Mouse (Mus musculus): ENCODE measurements around the gene Greb1.

The Greb1 gene

DNA sequence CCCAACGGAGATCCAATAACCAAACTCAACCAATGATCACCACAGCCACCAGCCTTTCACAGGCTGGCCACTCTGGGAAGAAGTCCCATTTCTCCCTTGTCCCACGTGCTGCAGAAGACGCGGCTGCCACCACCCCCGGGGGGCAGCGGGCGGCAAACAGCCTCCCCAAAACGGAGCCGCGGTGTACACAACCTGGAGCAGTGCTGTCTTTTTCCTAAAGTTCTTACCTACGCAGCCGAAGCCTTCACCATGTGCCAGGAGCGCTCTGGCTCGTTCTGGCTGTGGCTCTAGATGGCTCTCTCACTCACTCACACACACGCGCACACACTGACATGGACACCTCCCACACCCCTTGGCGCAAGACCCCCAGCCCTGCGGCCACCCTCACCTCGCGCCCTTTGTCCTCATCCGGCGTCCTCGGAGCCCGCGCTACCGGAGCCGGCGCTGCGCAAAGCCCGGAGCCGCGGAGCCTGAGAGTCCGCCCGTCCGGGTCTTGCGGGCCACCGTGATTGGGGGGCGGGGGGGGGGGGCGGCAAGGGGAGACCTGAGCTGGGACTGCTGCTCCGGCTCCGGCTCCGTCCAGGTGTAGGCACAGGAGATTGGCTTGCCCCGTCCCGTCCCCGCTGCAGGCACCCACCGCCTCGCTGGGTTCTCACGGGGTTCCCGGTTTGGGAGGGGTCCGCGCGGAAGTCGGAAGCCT lies at the start of gene Greb1:
TSS of gene Greb1 (minus strand) at position 628 of the 700 bp plus-strand sequence.
- no peak for DNase-seq

DNA sequence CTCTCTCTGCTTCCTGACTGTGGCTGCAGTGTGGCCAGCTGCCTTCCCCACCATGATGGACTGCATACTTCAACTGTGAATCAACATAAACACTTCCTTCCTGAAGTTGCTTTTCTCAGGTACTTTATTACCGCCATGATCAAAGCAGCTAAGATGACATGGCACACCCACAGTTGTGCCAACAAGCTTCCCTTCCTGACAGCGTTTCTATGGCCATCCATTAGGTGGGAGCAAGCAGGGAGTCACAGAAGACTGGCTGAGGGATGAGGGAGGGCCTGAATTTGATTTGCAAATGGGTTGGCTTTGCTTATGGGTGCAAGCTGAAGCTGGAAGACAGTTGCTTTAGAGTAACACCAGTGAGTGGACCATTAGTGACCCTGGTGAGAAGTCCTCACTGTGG lies 49.1 kb upstream of the Greb1 start:
- DNase-seq = no peak

DNA sequence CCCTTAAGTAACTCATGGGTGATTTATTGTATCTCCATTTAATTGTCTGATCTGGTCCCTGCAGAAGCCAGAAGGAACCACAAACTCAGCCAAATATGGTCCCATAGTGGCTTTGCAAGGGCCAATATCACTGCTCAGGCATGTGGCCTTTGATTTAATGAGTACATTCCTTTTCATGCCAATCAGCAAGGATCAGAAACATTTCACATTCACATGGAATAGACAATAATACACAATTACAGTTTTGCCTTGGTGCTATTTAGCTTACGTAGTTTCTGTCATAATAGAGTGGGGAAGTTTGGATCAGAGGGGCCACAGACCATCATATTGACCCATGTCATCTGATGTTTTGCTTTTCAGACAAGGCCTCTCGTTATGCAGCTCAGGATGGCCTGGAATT lies 47.8 kb upstream of the Greb1 start:
- DNase-seq = no peak

DNA sequence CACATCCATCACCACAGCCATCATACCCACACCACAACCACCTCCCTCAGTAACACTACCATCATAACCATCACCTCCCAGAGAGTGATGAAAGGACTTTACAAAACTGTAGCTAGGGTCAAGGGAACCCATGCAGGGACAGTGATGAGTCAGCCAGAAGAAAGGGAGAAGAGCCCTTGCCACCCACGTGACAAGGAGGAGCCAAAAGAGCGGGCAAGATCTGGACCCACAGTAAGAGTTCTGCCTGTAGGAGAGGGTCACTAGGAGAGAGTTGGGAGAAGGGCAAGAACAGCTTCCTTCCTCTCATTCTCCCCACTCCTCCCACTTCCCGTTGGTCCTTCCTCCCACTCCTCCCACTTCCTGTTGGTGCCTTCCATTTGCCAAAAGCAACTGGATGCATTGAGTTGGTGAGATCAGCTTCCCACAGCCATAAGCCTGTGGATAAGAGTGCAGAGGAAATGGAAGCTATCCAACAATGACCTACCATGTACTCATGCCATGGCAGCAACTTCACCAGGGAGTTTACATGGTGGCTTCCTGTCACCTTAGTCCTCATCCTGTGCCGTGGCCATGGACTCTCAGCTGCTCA lies 46.6 kb upstream of the Greb1 start:
- DNase-seq = no peak

DNA sequence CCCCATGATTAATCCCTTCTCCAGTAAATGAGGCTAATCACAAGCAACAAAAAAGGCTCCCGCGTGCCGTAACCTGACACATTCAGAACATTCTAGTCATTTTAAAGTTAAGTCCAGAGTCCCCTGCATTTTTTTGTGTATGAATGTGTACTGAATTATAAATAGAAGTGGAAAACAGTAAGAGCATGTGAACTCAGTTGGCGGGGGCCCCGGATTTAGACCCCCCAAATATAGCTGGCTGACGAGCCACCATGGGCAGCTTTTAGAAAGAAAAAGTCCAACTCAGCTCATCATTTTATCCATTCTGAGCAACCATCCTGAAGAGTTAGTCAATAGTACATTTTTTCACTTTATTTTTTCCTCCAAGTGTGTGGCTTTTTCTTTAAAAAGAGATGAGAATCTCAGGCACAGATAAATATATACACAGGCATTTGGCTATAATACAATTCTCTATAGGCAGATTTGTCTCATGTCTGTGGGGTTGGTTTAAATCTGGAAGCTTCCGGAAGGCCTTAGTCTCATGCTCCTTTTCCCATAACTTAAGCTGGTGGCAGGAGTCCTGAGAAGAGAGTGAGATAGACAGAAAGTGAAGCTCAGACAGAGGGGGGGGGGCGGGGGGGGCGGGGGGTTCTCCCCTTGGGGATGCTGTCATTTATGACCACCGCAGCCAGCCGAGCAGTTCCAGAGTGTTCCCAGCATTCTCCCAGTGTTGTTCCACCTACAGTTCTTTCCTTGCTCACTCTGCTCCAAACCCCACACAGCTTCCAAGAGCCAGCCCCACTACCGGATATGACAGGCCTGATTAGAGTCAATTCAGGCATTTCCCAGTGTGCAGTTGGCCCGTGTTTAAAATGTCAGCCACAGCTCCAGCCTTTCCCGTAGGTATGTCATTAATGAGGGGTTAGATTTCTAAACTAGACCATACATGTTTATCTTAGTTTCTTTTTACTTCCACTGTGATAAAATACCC lies 44.2 kb upstream of the Greb1 start:
- DNase-seq = no peak

DNA sequence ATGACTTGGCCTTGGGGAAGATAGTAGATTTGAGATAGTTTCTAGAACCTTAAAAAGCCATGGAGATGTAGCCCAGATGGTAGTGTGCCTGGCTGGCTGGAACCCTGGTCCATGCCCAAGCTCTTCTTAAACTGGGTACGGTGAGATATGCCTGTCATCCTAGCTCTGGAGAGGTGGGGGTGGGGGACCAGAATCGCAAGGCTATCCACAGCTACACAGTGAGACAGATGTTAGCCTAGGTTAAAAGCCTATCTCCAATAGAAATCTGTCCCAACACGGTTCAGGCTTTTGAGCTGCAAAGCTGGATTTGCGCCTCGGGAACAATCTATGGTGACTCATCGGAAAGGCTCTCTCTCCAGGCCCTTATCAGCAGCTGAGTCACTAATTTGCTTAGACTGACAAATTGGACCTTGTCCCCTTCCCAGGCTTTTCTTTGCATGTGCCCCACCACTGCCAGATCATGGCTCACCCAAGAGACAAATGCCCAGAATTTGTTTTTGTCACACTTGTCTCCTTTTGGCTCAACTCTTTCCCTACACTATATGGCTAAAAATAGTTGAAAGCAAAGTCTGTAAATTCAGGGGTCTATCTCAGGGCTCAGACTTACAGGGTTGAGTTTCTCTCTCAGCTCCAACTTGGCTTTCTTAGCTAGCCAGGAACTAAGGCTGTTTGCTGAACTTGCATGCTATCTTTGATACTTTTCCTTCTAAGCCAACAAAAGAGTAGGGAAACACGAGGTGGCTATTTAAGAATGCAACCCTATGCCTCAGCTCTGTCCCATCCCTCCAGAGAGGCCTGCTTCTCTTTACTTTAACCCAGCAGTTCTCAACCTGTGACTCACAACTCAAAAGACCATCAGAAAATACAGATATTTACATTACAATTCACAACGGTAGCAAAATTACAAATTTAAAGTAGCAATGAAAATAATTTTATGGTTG lies 40.4 kb upstream of the Greb1 start:
- DNase-seq = no peak

DNA sequence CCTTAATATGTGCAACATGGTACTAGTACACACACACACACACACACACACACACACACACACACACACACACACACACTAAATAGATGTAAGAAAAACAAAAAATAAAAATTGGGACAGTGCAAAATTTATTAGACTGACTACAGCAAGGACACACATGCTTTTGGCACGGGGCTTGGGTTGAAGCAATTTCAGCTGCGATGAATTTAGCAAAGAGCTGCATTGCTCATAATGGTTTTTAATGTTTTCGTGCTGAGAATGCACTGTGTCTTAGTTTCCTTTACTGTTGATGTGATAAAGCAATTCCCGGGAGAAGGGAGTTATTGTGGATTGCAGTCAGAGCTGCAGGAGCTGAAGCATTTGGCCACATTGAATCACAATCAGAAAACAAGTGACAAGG lies 37.1 kb upstream of the Greb1 start:
- DNase-seq = no peak

DNA sequence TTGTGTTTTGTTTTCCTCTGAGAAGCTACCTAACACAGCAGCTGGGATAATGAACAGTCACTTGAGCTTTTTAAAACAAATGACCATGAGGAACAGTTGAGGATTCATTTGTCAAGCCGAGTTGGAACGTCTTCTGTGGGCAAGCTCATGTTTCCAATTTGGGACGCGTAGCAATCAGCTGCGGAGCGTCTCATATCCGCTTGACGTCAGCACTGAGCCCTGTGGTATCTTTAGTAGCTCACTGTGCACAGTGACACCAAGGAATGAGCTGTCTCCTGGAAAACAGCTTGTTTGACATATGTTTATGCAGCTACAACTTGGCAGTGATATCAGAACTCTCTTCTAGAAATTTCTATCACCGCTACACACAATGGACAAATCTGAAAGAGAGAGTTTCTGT lies 35.5 kb upstream of the Greb1 start:
- peak; percentile 92 for DNase-seq

DNA sequence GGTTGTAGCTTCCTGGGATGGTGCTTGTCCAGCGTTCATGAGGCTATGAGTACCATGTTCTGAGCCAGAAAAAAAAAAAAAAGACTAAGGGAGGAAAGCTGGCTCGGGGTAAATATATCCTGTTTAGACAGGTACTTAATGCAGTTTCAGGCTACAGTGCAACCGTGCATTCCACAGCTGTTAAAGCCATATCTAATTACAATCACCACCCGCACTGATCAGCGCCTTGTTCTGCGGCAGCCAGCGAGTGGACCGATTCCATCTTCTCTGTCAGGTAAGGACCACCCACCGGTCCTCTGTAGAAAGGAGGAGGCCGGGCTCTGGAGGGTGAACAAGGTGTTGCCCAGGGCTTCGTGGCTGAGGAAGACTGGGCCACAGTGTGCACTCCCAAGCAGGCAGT lies 34.0 kb upstream of the Greb1 start:
- DNase-seq = no peak

DNA sequence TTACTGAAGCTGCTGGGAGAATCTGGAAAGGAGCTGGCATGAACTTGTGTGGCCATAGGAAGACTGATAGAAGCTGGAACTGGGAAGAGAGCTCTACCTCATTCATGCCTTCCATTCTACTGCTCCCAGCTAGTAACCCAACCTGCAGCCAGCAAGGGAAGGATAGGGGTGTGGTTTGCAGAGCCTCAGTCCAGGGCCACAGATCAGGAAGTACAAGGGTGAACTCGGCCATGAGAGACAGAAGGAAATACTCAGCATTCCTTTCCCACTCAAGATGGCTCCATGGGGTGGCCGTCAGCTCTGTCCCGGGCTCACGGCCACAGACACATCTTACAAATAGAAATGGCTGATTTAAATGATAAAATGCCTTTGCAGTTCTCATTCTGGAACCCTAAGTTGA lies 30.4 kb upstream of the Greb1 start:
- DNase-seq = no peak

DNA sequence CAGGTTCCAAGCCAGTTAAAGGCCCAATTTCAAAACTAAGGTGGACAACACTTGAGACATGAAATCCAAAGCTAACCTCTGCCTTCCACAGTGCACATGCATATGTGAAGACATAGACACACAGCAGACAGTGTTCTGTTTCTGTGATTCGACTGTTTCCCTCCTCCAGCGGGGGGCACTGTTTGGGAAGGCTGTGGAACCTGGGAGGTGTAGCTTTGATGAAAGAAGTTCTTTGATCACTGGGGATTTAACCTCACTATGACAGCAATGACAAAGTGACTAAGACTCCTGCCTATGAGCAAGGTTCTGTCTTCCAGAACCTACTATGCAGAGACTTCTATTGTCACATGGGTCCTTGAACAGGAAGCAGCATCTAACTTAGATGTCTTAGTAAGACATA lies 29.1 kb upstream of the Greb1 start:
- DNase-seq = no peak

DNA sequence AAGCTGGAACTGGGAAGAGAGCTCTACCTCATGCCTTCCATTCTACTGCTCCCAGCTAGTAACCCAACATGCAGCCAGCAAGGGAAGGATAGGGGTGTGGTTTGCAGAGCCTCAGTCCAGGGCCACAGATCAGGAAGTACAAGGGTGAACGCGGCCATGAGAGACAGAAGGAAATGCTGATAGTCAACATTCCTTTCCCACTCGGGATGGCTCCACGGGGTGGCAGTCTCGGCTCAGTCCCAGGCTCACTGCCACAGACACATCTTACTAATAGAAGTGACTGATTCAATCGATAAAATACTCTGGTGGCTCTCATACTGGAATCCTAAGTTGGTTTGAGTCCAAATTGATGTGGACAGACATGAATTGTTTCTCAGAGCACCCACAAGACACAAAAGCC lies 27.8 kb upstream of the Greb1 start:
- DNase-seq = no peak

DNA sequence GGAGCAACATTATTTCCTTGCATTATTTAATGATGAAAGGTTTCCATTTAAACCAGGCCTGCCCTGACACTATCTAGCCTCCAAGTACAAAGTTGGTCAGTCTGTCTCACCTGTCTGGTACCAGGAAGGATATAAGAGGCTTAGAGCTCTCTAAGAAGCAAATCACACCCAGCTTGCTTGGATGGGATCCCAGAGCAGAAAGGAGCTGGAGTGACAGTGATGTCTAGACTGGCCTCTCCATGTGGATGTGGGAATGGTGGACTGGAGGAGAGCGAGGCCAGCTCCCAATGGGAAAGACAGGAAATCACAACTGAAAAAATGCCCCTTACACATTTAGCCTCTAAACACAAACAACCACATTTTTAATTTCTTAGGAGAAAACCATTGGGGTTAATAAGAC lies 23.0 kb upstream of the Greb1 start:
- DNase-seq = no peak

DNA sequence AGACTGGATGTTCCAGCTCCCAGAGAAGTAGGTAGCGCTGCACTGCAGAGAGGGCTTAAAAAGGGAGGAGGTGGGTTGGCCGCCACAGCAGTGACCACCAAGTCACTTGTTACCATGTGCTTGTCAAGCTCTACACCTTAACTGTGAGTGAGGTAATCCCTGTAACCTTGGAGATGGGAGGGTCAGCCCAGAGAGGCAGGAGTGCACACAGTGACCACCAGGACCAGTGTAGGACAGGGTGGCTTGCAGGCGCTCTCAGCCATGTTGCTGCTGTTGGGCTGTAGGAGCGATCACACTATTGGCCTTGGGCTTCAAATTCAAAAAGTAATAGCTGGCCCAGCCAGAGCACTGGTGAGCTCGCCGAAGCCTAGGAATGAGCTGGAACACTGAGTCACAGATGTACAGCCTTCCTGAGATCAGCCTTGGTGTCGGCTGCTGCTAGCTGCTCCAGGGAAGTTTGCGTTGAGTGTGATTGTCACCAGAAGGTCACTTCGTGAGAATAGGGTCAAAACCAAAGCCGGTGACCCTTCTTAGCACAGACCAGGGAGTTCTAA lies 21.6 kb upstream of the Greb1 start:
- DNase-seq = no peak

DNA sequence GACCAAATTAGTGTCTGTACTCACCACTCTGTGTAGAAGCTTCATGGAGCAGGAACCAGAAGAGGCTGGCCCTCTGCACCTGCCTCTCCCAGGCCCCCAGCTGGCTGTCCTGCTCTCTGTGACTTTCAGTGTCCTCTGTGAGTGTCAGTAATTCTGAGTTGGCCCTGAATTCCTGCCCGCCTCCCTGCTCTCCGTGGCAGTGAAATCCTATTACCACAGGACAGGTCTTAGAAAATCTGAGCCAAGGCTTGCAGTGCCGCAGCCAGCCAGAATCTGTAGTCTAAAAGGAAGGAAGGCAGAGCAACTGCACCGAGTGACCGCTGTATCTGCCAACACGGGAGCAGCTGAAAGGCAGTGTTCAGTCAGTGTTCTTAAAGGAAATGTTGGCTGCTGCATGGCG lies 20.1 kb upstream of the Greb1 start:
- no peak for DNase-seq

DNA sequence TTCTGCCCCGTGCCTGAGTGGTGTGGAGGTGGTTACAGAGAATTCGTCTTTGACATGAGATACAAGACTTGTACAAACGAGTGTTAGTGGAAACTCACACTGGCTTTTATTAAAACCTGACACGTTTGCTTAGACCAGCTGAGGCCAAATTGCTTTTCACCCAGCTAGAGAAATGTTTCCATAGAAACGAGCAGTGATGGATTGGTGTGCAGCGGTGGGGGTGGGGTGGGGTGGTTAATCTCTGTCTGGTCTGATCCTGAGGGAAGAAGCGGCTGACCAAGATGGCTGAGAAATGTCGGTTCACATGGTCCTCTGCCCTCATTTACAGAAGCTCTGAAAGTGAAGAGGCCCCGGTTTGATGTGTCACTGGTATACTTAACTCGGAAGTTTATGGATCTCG lies 17.8 kb upstream of the Greb1 start:
- no peak for DNase-seq

DNA sequence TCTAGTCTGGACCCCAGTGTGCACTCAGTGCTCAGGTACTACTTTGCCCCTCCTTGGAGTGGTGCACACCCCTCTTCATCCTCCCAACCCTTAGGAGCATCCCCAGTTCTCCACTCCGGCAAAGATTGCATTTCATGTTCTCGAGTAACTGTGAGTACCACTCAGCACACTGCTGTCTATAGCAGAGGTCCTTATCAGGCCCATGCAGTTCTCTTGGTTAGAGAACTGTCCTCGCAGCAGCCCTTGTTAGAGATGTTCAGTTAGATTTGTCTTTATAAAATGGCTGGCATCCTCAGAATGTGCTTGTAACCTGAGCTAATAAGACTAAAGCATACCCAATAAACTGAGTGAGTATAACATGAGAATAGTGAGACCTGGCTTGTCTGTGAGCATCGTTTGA lies 16.5 kb upstream of the Greb1 start:
- DNase-seq = peak; percentile 1

DNA sequence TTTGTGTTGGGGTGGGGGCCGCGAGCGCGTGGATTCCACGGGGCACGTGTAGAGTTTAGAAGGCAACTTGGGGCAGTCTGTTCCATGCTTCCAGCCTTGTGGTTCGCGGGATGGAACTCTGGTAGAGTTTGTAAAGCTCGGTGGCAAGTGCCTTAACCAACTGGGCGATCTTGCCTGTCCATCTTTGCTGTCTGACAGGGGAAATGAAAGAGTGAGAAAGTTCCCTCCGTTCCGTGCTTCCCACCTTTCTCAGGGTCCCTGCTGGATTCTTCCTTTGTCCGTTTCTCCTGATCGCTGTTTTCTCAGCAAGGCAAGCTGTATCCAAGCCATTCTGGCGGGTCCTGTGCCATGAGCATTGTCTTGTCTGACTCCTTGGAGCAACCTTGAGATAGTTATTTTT lies 10.8 kb upstream of the Greb1 start:
- DNase-seq = no peak

DNA sequence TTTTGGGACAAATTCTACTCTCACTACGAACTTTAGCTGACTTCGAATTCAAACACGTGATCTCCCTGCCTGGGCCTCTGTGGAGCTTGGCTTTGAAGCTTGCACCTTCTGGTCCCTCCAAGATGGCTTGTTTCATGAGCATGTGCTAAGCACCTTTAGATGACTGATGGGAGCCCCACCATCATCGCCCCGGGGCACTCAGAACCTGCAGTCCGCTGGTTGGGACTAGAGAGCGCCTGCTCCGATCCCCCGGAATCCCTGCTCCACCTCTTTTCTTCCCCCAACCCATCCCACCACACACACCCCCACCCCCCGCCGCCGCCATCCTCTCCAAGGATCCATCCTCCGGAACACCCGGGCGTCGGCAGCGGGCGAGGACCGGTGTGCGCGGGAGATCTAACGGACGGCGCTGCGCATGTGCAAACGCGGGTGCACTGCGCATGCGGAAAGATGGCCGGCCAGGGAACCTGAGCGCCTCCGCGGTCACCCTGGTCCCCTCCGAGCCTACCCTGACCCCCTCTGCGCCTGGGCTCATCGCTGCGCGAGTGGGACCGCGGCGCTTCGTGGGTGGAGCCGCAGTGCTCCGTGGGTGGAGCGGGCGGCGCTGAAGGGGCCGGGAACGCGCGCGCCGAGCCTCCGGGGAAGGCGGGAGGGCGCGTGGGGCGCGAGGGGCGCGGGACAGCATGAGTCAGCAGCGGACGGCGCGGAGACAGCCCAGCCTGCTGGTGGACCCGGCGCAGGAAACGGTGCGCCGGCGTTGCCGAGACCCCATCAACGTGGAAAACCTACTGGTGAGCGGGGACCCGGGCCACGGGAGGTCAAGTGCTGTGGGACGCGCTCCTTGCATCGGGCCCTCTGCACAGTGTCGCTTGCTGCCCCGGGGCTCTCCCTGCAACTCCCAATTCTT lies 10.1 kb upstream of the Greb1 start, which contains the start of gene E2f6:
TSS of gene E2f6 (plus strand) at position 439 of the 907 bp plus-strand sequence.
- DNase-seq = peak; percentile 87

DNA sequence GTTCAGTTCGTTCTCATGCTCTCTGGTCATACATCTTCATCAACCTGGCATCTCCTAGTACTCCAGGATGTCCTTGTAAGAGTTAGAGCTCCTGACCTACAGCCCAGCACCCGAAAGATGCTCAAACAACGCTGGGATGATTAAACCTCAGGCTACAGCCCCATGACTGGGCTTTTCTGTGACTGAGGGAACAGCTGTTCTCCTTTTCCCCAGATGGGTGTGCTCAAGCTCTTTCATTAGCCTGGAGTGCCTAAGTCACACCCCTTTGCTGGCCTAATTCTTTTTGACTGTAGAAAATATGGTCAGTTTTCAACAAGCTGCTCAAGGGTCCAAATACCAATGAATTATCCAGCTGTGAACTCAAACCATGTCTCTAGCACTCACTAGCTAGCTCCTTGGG lies 7.4 kb upstream of the Greb1 start:
- DNase-seq = no peak

DNA sequence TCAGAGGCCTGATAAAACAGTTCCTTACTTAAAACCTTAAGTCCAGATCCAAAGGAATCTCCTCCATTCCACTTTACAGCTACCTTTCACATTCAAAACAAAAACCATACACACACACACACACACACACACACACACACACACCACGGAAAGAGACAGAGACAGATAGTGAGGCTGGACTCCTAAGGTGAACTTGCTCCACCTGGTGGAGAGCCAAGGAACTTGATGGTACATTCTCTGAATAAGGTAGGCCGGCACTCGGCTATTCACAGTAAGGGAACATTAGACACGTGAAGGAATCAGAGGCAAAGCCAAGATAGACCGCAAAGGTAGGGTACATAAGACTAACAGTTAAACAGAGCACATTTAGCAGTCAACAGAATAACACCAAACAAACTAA lies 4.8 kb upstream of the Greb1 start:
- peak; percentile 87 for DNase-seq

All from cerebellum, adult 9-10 months (tissue).